Mouse (Mus musculus) liver, postnatal 0 days (tissue): ENCODE measurements at regions not wholly inside any gene's neighbourhood (a gene's known extent, or its start where the extent isn't known, plus 50 kb on each side); places are given as distances from the start of the nearest gene placed in this dataset.
"Not testable (repeated sequence)": the region's sequence is repeated elsewhere in the genome, so short reads cannot be mapped to it uniquely, and the experiment has no call there.

ENCODE experiments used
- ATAC-seq: fragments of 200-750 bp; cut with Nextera tagmentation; 2 replicates; pipeline ENCODE4 v1.8.0; 2017; ENCODE audit warnings: mild to moderate bottlenecking, moderate library complexity
- DNase-seq: peaks from one replicate; pipeline ENCODE4 v3.0.0-alpha.2; 2016
- H3K27ac ChIP-seq: fragments of 300-500 bp; sonication (generic); 2 replicates; pipeline ENCODE4 v1.5.1; 2014; ENCODE audit warnings: antibody characterized with exemption, moderate library complexity, mild to moderate bottlenecking, low read depth
- H3K27me3 ChIP-seq: fragments of 300-500 bp; sonication (generic); 2 replicates; pipeline ENCODE4 v1.6.1; 2014; ENCODE audit warnings: low read length, control low read depth, mixed read lengths; ENCODE audit not compliant: insufficient read depth
- H3K36me3 ChIP-seq: fragments of 300-500 bp; sonication (generic); replicated peaks from 2 replicates; pipeline ENCODE4 v1.6.1; 2014; ENCODE audit warnings: mild to moderate bottlenecking, control low read depth, low read length, moderate library complexity, mixed read lengths; ENCODE audit not compliant: insufficient read depth
- H3K4me1 ChIP-seq: fragments of 300-500 bp; sonication (generic); 2 replicates; pipeline ENCODE4 v1.6.1; 2014; ENCODE audit warnings: antibody characterized with exemption, mild to moderate bottlenecking, control low read depth; ENCODE audit not compliant: insufficient read depth
- H3K4me2 ChIP-seq: fragments of 300-500 bp; sonication (generic); 2 replicates; pipeline ENCODE4 v1.6.1; 2014; ENCODE audit warnings: low read depth, mild to moderate bottlenecking, low read length, moderate library complexity, mixed read lengths
- H3K4me3 ChIP-seq: fragments of 300-500 bp; sonication (generic); 2 replicates; pipeline ENCODE4 v1.5.1; 2014; ENCODE audit warnings: low read depth, low read length
- H3K9ac ChIP-seq: fragments of 300-500 bp; sonication (generic); replicated peaks from 2 replicates; pipeline ENCODE4 v1.6.1; 2014; ENCODE audit warnings: mild to moderate bottlenecking, moderate library complexity
- H3K9me3 ChIP-seq: fragments of 300-500 bp; sonication (generic); 2 replicates; pipeline ENCODE4 v1.6.1; 2016; ENCODE audit warnings: mild to moderate bottlenecking, control low read depth, low read length, mixed read lengths
- CTCF ChIP-seq: sonication (generic); IDR thresholded peaks from 2 replicates; pipeline ENCODE4 v1.5.1; 2016; ENCODE audit warnings: antibody characterized with exemption, low read depth
- EP300 ChIP-seq: IDR thresholded peaks from 2 replicates; pipeline ENCODE4 v1.6.1; 2016; ENCODE audit warnings: antibody characterized with exemption, low read depth, mild to moderate bottlenecking
- WGBS: fragments of 180-500 bp; shearing (Covaris S2); extraction: QIAGEN DNeasy Blood & Tissue Kit; methylation state at CpG from one replicate; pipeline ENCODE4 v1.1.7; 2014; ENCODE audit not compliant: insufficient replicate concordance; 5-methylcytosine and 5-hydroxymethylcytosine counted together

DNA sequence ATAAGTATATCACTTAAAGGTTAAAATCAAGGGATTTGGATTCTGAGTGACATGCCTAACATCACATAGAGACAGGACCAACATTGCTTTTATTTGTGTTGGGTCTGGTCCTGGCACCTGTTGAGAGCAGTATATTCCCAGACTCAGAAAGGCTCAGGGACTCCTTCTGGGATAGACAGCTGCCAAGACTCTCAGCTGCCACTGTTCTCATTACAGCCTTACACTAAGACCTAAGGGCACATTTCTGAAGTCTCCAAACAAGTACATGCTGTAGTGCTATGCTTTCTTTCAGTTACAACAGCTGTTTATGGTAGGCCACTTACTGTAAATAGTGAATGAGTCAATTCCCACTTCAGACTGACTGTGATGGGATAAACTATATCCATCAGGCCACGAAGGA lies 77.7 kb upstream of the Fam13a start:
- Histone ChIP-seq H3K9ac (no peak overlapping the region), H3K27ac (no peak overlapping the region), H3K27me3 (no peaks in the 10 kb centered on the region), H3K9me3 (no peaks in the 10 kb centered on the region), H3K4me3 (no peak overlapping the region), H3K36me3 (no peaks in the 10 kb centered on the region), H3K4me2 (no peak overlapping the region), H3K4me1 (no peaks in the 10 kb centered on the region)
- DNase-seq (no peak), ATAC-seq (no peak)
- WGBS: 52% methylated on average over 1 of the region's 1 CpGs
- no peak for TF ChIP-seq EP300
- no peak for TF ChIP-seq CTCF

GRCm38 (mm10) chr6:59103936-59104335 lies 79.6 kb upstream of the Fam13a start:
- ATAC-seq (no peak), DNase-seq (no peak)
- H3K9ac ChIP-seq: no peak overlapping the region
- H3K27ac ChIP-seq: no peak overlapping the region
- no peaks in the 10 kb centered on the region for H3K36me3 ChIP-seq
- WGBS: 72% methylated on average over 2 of the region's 2 CpGs
- H3K4me3 ChIP-seq: no peak overlapping the region
- no peaks in the 10 kb centered on the region for H3K4me1 ChIP-seq
- no peak for TF ChIP-seq CTCF
- TF ChIP-seq EP300: no peak
- H3K9me3 ChIP-seq: no peaks in the 10 kb centered on the region
- no peaks in the 10 kb centered on the region for H3K27me3 ChIP-seq
- no peak overlapping the region for H3K4me2 ChIP-seq

- WGBS: 49% methylated on average over 2 of the region's 2 CpGs
- no peak for TF ChIP-seq CTCF
- no peak for TF ChIP-seq EP300
- ATAC-seq (no peak), DNase-seq (no peak)
- Histone ChIP-seq H3K36me3 (no peaks in the 10 kb centered on the region), H3K9ac (no peak overlapping the region), H3K9me3 (no peaks in the 10 kb centered on the region), H3K27me3 (no peaks in the 10 kb centered on the region), H3K4me3 (no peak overlapping the region), H3K27ac (no peak overlapping the region), H3K4me1 (no peaks in the 10 kb centered on the region), H3K4me2 (no peak overlapping the region)
Measured at GRCm38 (mm10) chr6:59104496-59104895, 80.1 kb upstream of the Fam13a start.

- no peaks in the 10 kb centered on the region for H3K36me3 ChIP-seq
- ATAC-seq (no peak), DNase-seq (no peak)
- H3K27ac ChIP-seq: no peak overlapping the region
- no peaks in the 10 kb centered on the region for H3K9me3 ChIP-seq
- TF ChIP-seq CTCF: no peak
- no peak for TF ChIP-seq EP300
- no peak overlapping the region for H3K4me3 ChIP-seq
- 78% methylated on average over 4 of the region's 4 CpGs for WGBS
- no peaks in the 10 kb centered on the region for H3K27me3 ChIP-seq
- H3K4me1 ChIP-seq: no peaks in the 10 kb centered on the region
- H3K4me2 ChIP-seq: no peak overlapping the region
- H3K9ac ChIP-seq: no peak overlapping the region
Measured at GRCm38 (mm10) chr6:59108102-59108501, 83.8 kb upstream of the Fam13a start.

DNA sequence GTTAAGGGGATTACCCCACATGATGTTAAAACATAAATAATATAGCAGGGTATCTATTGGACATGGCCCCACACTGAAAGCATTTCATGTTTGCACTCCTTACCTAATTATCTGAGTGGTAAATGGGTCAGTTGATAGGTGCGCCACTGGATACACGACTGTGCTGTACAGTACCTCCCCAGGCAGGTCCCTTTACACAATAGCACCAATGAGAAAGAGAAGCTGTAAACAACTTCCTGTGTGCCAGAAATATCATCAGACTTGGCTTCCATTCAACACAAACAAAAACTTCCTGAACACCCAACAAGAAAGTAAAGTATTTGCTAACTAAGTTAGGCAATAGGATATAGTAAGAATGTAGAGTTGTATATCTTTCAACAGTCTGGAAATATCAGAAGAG lies 76.3 kb upstream of the Tigd2 start:
- 48% methylated on average over 2 of the region's 2 CpGs for WGBS
- Histone ChIP-seq H3K4me3 (no peak overlapping the region), H3K27ac (no peak overlapping the region), H3K9ac (no peak overlapping the region), H3K9me3 (no peaks in the 10 kb centered on the region), H3K4me1 (no peaks in the 10 kb centered on the region), H3K4me2 (no peak overlapping the region), H3K27me3 (no peaks in the 10 kb centered on the region), H3K36me3 (no peaks in the 10 kb centered on the region)
- TF ChIP-seq EP300: no peak
- no peak for TF ChIP-seq CTCF
- no peak for DNase-seq
- ATAC-seq: peak; percentile 75

GRCm38 (mm10) chr6:59133800-59134199 lies 74.9 kb upstream of the Tigd2 start:
- DNase-seq, H3K36me3 ChIP-seq, H3K27me3 ChIP-seq, H3K4me2 ChIP-seq, H3K9me3 ChIP-seq, H3K9ac ChIP-seq, H3K27ac ChIP-seq, H3K4me3 ChIP-seq, H3K4me1 ChIP-seq, ATAC-seq: not testable (repeated sequence)
- WGBS: 90% methylated on average over 1 of the region's 1 CpGs

- H3K9me3 ChIP-seq: no peaks in the 10 kb centered on the region
- H3K4me1 ChIP-seq: no peaks in the 10 kb centered on the region
- H3K4me2 ChIP-seq: no peak overlapping the region
- no peak for TF ChIP-seq CTCF
- no peak for TF ChIP-seq EP300
- DNase-seq (no peak), ATAC-seq (no peak)
- H3K36me3 ChIP-seq: no peaks in the 10 kb centered on the region
- H3K4me3 ChIP-seq: no peak overlapping the region
- H3K27ac ChIP-seq: no peak overlapping the region
- no peaks in the 10 kb centered on the region for H3K27me3 ChIP-seq
- no peak overlapping the region for H3K9ac ChIP-seq
Measured at GRCm38 (mm10) chr6:59139702-59140101, 69.0 kb upstream of the Tigd2 start.
